13 mouse cellular contexts compared by ENCODE assay signal in genomic region chr12:82369402-82370160, GRCm38 (mm10).
DNase-seq lines count a peak whose midpoint lies in the region; ATAC-seq and TF ChIP-seq lines count a peak whose summit lies in the region.
"Had no signal": no experiment of that assay in that cellular context is flagged by ENCODE, and none has a peak within 500 bp of the region (broad histone marks: within the 10 kb centered on the region; RNA-seq: fewer than 3 reads in every experiment).

No protein-coding gene starts in this region.

- H3K9me3 ChIP-seq in liver, embryonic 11.5 days (ENCODE audit: control insufficient read depth, low read length): no peaks in the 10 kb centered on the region
- H3K9me3 ChIP-seq in liver, embryonic 12.5 days (replicated peaks): no peaks in the 10 kb centered on the region
- no peaks in the 10 kb centered on the region for H3K9me3 ChIP-seq in MEL (replicated peaks; ENCODE audit: insufficient read depth, low read length)
- no peaks in the 10 kb centered on the region for H3K9me3 ChIP-seq in forebrain, embryonic 14.5 days (replicated peaks; ENCODE audit: control insufficient read depth, low read length)
- H3K9me3 ChIP-seq: hindbrain, embryonic 13.5 days had no signal

- H3K27me3 ChIP-seq in liver, embryonic 11.5 days (replicated peaks; ENCODE audit: control insufficient read depth, insufficient read depth, low read length): no peaks in the 10 kb centered on the region
- no peaks in the 10 kb centered on the region for H3K27me3 ChIP-seq in liver, embryonic 12.5 days (replicated peaks)
- H3K27me3 ChIP-seq in MEL (ENCODE audit: control insufficient read depth in 1 of 2, insufficient read depth in 2 of 2, low read length in 2 of 2): no peaks in the 10 kb centered on the region
- no peaks in the 10 kb centered on the region for H3K27me3 ChIP-seq in forebrain, embryonic 14.5 days (replicated peaks; ENCODE audit: control insufficient read depth, insufficient read depth, low read length)
- H3K27me3 ChIP-seq: hindbrain, embryonic 13.5 days had no signal

- TF ChIP-seq EP300 in MEL (IDR thresholded peaks at IDR 0.05; ENCODE audit: low read depth in 1 of 2, low read length in 2 of 2): 0 out of 4 replicates have a peak, but pooled peaks have one; percentile 5 to 21

- H3K27ac ChIP-seq in liver, embryonic 11.5 days (ENCODE audit: low read depth, low read length): no peak overlapping the region
- H3K27ac ChIP-seq in liver, embryonic 12.5 days: no peak overlapping the region
- H3K27ac ChIP-seq in MEL (ENCODE audit: control insufficient read depth, low read depth, low read length): no peak overlapping the region
- H3K27ac ChIP-seq in forebrain, embryonic 14.5 days (ENCODE audit: low read depth, low read length): no peak overlapping the region
- H3K27ac ChIP-seq: hindbrain, embryonic 13.5 days had no signal

- 0 out of 2 replicates have a peak, but pooled peaks cover 2% of the 10 kb centered on the region for H3K36me3 ChIP-seq in liver, embryonic 11.5 days (ENCODE audit: control insufficient read depth, insufficient read depth, low read length)
- peaks cover 3% of the 10 kb centered on the region; the same call in 1 of the 2 replicates for H3K36me3 ChIP-seq in liver, embryonic 12.5 days
- H3K36me3 ChIP-seq in MEL (ENCODE audit: control insufficient read depth in 1 of 2, insufficient read depth in 2 of 2, low read length in 2 of 2): peaks cover 2 to 10% of the 10 kb centered on the region in 2 experiments; a peak in 3 of 4 replicates
- no peaks in the 10 kb centered on the region for H3K36me3 ChIP-seq in forebrain, embryonic 14.5 days (ENCODE audit: control insufficient read depth, insufficient read depth, low read length)
- H3K36me3 ChIP-seq: hindbrain, embryonic 13.5 days had no signal

- ATAC-seq in liver, embryonic 11.5 days (replicated peaks; ENCODE audit: low FRiP score): 0 out of 2 replicates have a peak, but pooled peaks have one; percentile 54
- ATAC-seq in liver, embryonic 12.5 days: no peak
- no peak for ATAC-seq in forebrain, embryonic 14.5 days

- TF ChIP-seq RAD21 in MEL (IDR thresholded peaks at IDR 0.05; ENCODE audit: low read depth, low read length): no peak

- no peak for TF ChIP-seq POLR2A in MEL (IDR thresholded peaks at IDR 0.05; ENCODE audit: control insufficient read depth in 1 of 2, insufficient read depth in 1 of 2, low read depth in 1 of 2, low read length in 2 of 2, poor library complexity in 1 of 2)

- H3K9ac ChIP-seq in liver, embryonic 11.5 days (ENCODE audit: low read depth, low read length): no peak overlapping the region
- H3K9ac ChIP-seq in liver, embryonic 12.5 days: no peak overlapping the region
- H3K9ac ChIP-seq in MEL (ENCODE audit: control insufficient read depth, low read depth, low read length, poor library complexity, severe bottlenecking): no peak overlapping the region
- no peak overlapping the region for H3K9ac ChIP-seq in forebrain, embryonic 14.5 days (ENCODE audit: low read length)
- H3K9ac ChIP-seq: hindbrain, embryonic 13.5 days had no signal

- TF ChIP-seq CTCF in MEL (IDR thresholded peaks at IDR 0.05 in 2 of 3, conservative IDR thresholded peaks at IDR 0.05 in 1 of 3; ENCODE audit: control insufficient read depth in 1 of 3, insufficient read depth in 1 of 3, low read depth in 2 of 3, low read length in 3 of 3, poor library complexity in 1 of 3, severe bottlenecking in 1 of 3): no peak

- H3K4me1 ChIP-seq in liver, embryonic 11.5 days (replicated peaks; ENCODE audit: control insufficient read depth, insufficient read depth, low read length): no peaks in the 10 kb centered on the region; the same call in 1 of the 2 replicates
- peaks cover 6% of the 10 kb centered on the region; the same call in 1 of the 2 replicates for H3K4me1 ChIP-seq in liver, embryonic 12.5 days
- peaks cover 2 to 4% of the 10 kb centered on the region in 2 experiments; a peak in 2 of 4 replicates for H3K4me1 ChIP-seq in MEL (ENCODE audit: control insufficient read depth in 1 of 2, insufficient read depth in 2 of 2, low read length in 2 of 2)
- 0 out of 2 replicates have a peak, but pooled peaks cover 5% of the 10 kb centered on the region for H3K4me1 ChIP-seq in forebrain, embryonic 14.5 days (ENCODE audit: control insufficient read depth, insufficient read depth, low read length)

- no peaks in the 10 kb centered on the region for H3K79me2 ChIP-seq in MEL (ENCODE audit: control insufficient read depth, insufficient read depth, low read length, poor library complexity)

- no peak overlapping the region for H3K4me3 ChIP-seq in liver, embryonic 11.5 days (ENCODE audit: low read depth, low read length)
- no peak overlapping the region for H3K4me3 ChIP-seq in liver, embryonic 12.5 days
- H3K4me3 ChIP-seq in MEL (ENCODE audit: control insufficient read depth in 1 of 2, insufficient read depth in 1 of 2, low read depth in 2 of 2, low read length in 2 of 2): no peak overlapping the region
- no peak overlapping the region for H3K4me3 ChIP-seq in forebrain, embryonic 14.5 days (ENCODE audit: low read depth, low read length)
- H3K4me3 ChIP-seq: hindbrain, embryonic 13.5 days had no signal

- DNase-seq in cerebellum, postnatal 25 days: peak; percentile 26 to 43
- DNase-seq in cerebellum, adult 11 months: no peak
- no peak for DNase-seq in liver, embryonic 11.5 days (ENCODE audit: low spot score)
- peak; percentile 76 for DNase-seq in MEL (ENCODE audit: low read depth, low spot score)
- peak; percentile 38 for DNase-seq in forebrain, embryonic 14.5 days (ENCODE audit: low spot score)
- DNase-seq in spleen, postnatal 4 days (ENCODE audit: low spot score in 2 of 2): no peak
- no peak for DNase-seq in frontal cortex, postnatal 14 days (ENCODE audit: low spot score in 2 of 2)
- DNase-seq: cerebellum, adult 8-10 months; kidney, adult 8-10 months; right cerebral cortex, postnatal 25 days; thymus, postnatal 14 days had no signal

- H3K4me2 ChIP-seq in liver, embryonic 11.5 days: no peak overlapping the region
- no peak overlapping the region for H3K4me2 ChIP-seq in liver, embryonic 12.5 days
- H3K4me2 ChIP-seq in forebrain, embryonic 14.5 days (ENCODE audit: low read length): no peak overlapping the region
- H3K4me2 ChIP-seq: hindbrain, embryonic 13.5 days had no signal

- WGBS in liver, embryonic 11.5 days: 67% methylated on average over 5 of the region's 5 CpGs
- 60% methylated on average over 5 of the region's 5 CpGs for WGBS in liver, embryonic 12.5 days (ENCODE audit: insufficient replicate concordance)
- 37% methylated on average over 5 of the region's 5 CpGs for WGBS in forebrain, embryonic 14.5 days

TF ChIP-seq in MEL, 35 proteins besides CTCF, POLR2A, EP300 and RAD21:
- TF ChIP-seq ELF1 (IDR thresholded peaks at IDR 0.05; ENCODE audit: low read depth, low read length) (no peak), GATA1 (IDR thresholded peaks at IDR 0.05; ENCODE audit: low read depth, low read length) (peak; percentile 53; the same call in 1 of the 2 replicates), MAFK (IDR thresholded peaks at IDR 0.05; ENCODE audit: borderline replicate concordance, low read depth, low read length) (no peak), MEF2A (IDR thresholded peaks at IDR 0.05; ENCODE audit: extremely low read depth, insufficient replicate concordance, low read depth, low read length, poor library complexity, severe bottlenecking) (no peak), HCFC1 (IDR thresholded peaks at IDR 0.05; ENCODE audit: low read depth, low read length) (no peak), ZKSCAN1 (IDR thresholded peaks at IDR 0.05; ENCODE audit: low read depth, low read length) (no peak), TCF12 (IDR thresholded peaks at IDR 0.05; ENCODE audit: low read depth, low read length) (0 out of 2 replicates have a peak, but pooled peaks have one; percentile 10), POLR2AphosphoS5 (IDR thresholded peaks at IDR 0.05; ENCODE audit: borderline replicate concordance, low read depth, low read length) (no peak)

Comparison
In these comparisons a context has a peak if more than half of its experiments do, and no peak if none do; other contexts are left out.
1. DNase-seq: peak in cerebellum, postnatal 25 days (2 of 2), MEL (single experiment) and forebrain, embryonic 14.5 days (single experiment); none in cerebellum, adult 11 months (single experiment), liver, embryonic 11.5 days (single experiment), spleen, postnatal 4 days (0 of 2) and frontal cortex, postnatal 14 days (0 of 2).